Mouse (Mus musculus) bone marrow, adult 2 months (tissue): ENCODE results near the gene Capn15. TPM values are rescaled to one million over a fixed set of nuclear protein-coding genes. Genes with fewer than 3 reads are reported as not detected.

Source experiments
- H3K27ac ChIP-seq: fragments of 200-500 bp; 2 replicates; pipeline ENCODE4 v1.5.1; 2012; ENCODE audit warnings: low read depth, mild to moderate bottlenecking, control low read depth, inconsistent platforms, low read length; ENCODE audit not compliant: control insufficient read depth, poor library complexity, insufficient read depth
- H3K4me1 ChIP-seq: fragments of 200-500 bp; 2 replicates; pipeline ENCODE4 v1.6.1; 2011; ENCODE audit warnings: low read length; ENCODE audit not compliant: control insufficient read depth, insufficient read depth
- H3K4me3 ChIP-seq: fragments of 200-500 bp; replicated peaks from 2 replicates; pipeline ENCODE3; 2011; ENCODE audit warnings: mild to moderate bottlenecking, low read depth, low read length, control low read depth; ENCODE audit not compliant: control insufficient read depth
- CTCF ChIP-seq: fragments of 200-500 bp; IDR thresholded peaks from 2 replicates; pipeline ENCODE4 v1.5.1; 2011; ENCODE audit warnings: low read length, control low read depth; ENCODE audit not compliant: control insufficient read depth, insufficient read depth
- POLR2A ChIP-seq: fragments of 200-500 bp; IDR thresholded peaks from 2 replicates; pipeline ENCODE4 v1.6.1; 2011; ENCODE audit warnings: low read depth, mild to moderate bottlenecking, control low read depth, low read length, borderline replicate concordance; ENCODE audit not compliant: control insufficient read depth
- WGBS: fragments of 180-500 bp; shearing (Covaris S2); methylation state at CpG from one replicate; pipeline ENCODE4 v1.1.7; 2018; 5-methylcytosine and 5-hydroxymethylcytosine counted together
- polyA plus RNA-seq: library from polyadenylated mRNA; stranded (reverse); fragments of >200 nt; gene quantifications from 2 replicates; pipeline ENCODE4 v1.2.4, GENCODE M21; 2011; ENCODE audit warnings: low replicate concordance; ENCODE audit not compliant: missing spikeins, insufficient read depth, insufficient read length

Gene Capn15
- 11.7 and 18.2 TPM in 2 replicates for polyA plus RNA-seq

DNA sequence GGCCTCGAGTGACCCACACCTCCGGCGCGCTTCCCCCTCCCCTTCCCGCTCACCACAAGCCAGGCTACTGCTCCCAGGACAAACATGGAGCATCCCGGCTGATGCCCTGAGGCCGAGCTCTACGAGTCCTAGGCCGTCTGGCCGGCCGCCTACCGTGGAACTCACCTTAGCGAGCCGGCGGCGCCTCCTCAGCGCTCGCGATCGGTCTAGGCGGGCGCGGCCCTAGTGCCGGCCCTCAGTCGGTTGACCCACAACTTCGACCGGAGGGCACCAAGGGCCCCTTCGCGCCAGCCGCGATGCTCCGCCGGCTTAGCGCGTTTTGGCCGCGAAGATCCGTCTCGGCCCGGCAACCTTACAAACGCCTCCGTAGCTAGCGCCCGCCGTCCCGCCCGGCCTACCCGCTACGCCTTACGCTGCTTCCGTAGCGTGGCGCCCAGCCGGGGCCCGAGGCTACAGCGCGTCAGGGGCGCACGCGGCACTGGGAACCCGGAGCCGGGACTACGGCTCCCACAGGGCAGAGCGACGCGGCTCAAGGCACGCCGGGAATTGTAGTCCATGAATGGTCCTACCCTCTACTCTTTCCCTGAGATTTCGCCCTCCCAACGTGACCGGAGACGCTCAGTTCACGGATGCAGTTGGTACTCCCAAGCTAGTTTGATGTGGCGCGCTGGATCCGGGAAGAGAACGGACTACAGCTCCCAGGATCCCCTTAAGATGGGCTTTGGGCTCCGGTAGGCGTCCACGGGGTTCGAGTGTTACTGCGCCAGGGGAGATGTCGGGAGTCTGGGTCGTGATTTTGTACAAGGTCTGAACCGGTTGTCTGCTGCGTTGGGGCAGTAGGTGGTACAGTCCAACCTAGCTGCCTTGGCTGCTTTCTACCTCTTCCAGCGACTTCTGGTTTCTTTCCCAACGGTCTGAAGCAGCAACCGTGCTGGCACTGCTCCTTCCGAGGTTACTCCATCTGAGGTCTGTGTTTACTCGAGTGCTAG, at the start of gene Capn15:
Gene Capn15, minus strand, starts transcription at position 491 of the 989 bp plus-strand sequence.
- Histone ChIP-seq H3K4me1 (peaks cover 5% of the 10 kb centered on the region; the same call in 1 of the 2 replicates), H3K27ac (peak within 1 kb of the TSS; percentile 35), H3K4me3 (peak within 1 kb of the TSS; percentile 70)
- TF ChIP-seq CTCF (no peak), POLR2A (peak; percentile 76; the same call in 1 of the 2 replicates)
- under 1% methylated on average over 91 of the region's 91 CpGs for WGBS

DNA sequence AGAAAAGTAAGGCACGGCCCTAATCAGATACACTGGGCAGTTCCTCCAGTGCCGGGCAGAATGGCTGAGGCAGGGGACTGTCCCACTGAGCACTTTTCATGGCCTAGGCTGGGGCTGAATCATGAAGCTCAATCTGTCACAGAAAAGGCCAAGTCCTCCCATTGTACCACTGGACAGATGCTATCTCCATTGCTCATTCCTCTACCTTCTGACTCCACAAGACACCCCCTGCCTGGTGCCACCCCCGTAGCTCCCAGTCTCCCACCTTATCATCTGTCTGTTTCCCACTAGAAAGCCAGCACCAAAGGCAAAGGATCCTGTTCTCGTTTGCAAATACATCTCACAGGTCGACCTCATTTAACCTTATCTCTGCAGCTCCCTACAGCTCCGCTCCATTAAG, 46.4 kb upstream of the Capn15 start:
- Histone ChIP-seq H3K4me1 (no peaks in the 10 kb centered on the region), H3K27ac (no peak overlapping the region), H3K4me3 (no peak overlapping the region)
- 81% methylated on average over 6 of the region's 6 CpGs for WGBS
- TF ChIP-seq CTCF (no peak), POLR2A (no peak)

DNA sequence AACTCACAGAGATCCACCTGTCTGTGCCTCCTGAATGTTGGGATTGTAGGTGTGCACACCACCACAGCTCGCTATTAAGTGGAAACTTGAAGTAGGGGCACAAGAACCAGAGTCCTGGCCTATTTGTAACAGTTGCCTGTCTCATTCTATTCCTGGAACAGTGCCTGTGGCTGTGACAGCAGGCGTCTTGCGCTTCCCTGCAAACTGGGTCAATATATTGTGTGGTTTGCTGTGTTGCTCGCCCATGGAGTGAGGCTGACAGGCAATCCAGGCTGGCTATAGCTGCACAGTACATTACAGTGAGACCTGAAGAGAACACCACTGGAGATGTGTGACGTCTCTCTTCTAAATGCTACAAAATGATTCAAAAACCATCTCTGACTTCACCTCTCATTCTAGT, 46.0 kb upstream of the Capn15 start:
- no peak overlapping the region for H3K4me3 ChIP-seq
- WGBS: 83% methylated on average over 5 of the region's 5 CpGs
- TF ChIP-seq CTCF (no peak), POLR2A (no peak)
- no peaks in the 10 kb centered on the region for H3K4me1 ChIP-seq
- H3K27ac ChIP-seq: no peak overlapping the region

DNA sequence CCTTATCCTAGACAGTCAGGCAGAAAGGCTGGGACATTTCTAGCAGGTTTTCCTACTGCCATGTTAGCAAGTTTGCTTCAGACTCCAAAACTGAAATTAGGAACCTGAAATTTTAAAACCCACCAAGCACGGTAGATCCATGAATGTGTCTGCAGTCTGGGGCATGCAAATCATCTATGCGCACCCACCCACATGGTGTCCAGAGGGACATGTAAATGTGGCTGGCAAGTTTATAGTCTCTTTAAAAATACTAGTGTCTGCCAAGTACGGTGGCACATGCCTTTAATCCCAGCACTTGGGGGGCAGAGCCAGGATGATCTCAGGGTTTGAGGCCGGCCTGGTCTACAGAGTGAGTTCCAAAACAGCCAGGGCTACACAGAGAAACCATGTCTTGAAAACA, 42.7 kb upstream of the Capn15 start:
- TF ChIP-seq CTCF: no peak
- no peak for TF ChIP-seq POLR2A
- no peak overlapping the region for H3K4me3 ChIP-seq
- 81% methylated on average over 4 of the region's 4 CpGs for WGBS
- H3K27ac ChIP-seq: no peak overlapping the region
- no peaks in the 10 kb centered on the region for H3K4me1 ChIP-seq

DNA sequence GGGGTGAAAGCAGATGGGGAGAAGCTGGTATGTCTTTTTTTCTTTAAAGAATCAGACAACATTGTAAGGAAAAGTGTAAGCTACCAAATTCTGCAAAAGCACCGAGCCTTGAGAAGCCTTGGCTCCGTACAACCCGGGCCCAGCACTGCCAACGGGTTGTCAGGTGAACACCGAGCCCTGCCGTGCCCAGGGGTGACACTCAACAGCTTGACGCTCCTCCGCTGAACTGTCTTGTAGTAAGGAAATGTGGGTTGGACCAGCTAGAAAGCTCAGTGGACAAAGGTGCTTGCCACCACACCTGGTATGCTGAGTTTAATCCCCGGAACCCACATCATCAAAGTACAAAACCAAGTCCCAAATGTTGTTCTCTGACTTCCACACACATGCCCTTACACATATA, 39.1 kb upstream of the Capn15 start:
- no peaks in the 10 kb centered on the region for H3K4me1 ChIP-seq
- no peak for TF ChIP-seq POLR2A
- no peak for TF ChIP-seq CTCF
- no peak overlapping the region for H3K27ac ChIP-seq
- WGBS: 89% methylated on average over 9 of the region's 9 CpGs
- H3K4me3 ChIP-seq: no peak overlapping the region

DNA sequence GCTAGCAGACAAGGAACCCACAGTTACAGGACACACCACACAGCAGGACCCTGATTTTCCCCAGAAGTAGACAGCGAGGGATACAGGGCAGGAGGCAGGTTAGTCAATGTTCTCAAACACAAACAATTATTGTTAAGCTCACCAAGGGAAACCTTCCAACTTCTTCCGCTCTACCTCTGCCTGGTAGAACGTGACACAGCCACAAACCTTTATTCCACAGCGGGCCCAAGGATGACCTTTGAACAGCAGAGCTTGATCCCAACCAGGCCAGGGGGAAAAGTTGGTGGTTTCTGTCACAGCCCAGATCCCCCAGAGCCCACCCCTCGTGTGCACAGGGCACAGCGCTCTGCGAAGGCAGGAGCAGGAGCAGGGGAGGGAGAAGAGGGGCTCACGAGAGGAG, 38.4 kb upstream of the Capn15 start:
- 83% methylated on average over 8 of the region's 8 CpGs for WGBS
- H3K4me3 ChIP-seq: no peak overlapping the region
- H3K4me1 ChIP-seq: no peaks in the 10 kb centered on the region
- TF ChIP-seq POLR2A: no peak
- no peak for TF ChIP-seq CTCF
- H3K27ac ChIP-seq: no peak overlapping the region

DNA sequence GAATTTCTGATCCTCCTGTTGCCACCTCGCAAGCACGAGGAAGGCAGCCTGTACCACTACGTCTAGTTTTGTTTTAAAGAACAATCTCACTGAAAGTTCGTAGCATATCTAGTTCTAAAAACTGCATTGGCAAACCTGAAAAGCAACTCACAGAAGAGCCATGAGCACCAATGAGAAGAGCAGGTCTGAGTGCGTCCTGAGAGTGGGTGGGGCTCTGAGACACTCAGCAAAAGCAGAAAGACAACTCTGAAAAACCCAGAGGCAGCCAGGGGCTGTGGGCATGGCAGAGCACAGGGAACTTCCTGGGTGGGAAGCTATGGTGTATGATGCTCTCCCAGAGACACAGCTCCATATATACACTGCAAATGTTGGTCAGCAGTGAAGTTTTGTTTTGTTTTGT, 37.6 kb upstream of the Capn15 start:
- 86% methylated on average over 5 of the region's 5 CpGs for WGBS

DNA sequence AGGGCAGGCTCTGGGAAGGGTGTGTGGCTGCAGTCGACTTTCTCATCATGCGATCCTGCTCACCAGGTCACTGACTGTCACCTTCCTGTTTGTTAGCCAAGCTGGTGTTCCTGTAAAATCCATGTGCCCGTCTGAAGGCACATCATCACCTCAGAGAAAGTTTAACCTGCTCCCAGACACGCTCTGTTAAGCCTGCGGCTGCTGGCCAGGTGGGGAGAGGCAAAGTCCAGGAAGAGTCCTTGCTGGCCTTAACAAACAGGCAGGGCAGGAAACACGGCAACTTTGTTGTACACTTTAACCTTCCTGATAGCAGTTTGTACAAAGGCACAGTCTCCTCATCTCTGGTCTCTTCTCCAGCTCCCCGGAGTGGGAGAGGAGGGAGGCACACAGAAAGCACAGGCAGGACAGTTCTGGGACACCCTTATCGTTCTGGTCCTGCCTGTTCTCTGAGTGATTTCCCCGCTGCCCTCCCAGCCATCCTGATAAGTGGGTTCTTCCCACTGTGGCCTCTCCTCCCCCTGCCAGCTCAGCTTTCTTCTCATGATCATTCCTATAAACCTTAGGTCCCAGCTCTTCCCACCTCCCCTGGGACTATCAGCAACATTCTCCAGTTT, 36.2 kb upstream of the Capn15 start:
- TF ChIP-seq POLR2A (no peak), CTCF (no peak)
- 74% methylated on average over 9 of the region's 9 CpGs for WGBS
- Histone ChIP-seq H3K4me1 (no peaks in the 10 kb centered on the region), H3K4me3 (no peak overlapping the region), H3K27ac (no peak overlapping the region)

More for the DNA sequence above, 37.6 kb upstream of the Capn15 start:
- Histone ChIP-seq H3K4me3 (no peak overlapping the region), H3K4me1 (no peaks in the 10 kb centered on the region), H3K27ac (no peak overlapping the region)
- TF ChIP-seq POLR2A: no peak
- TF ChIP-seq CTCF: no peak
